Mouse (Mus musculus) left cerebral cortex, adult 11 months (tissue): Measurements from ENCODE around the gene Ahrr.
A peak's percentile ranks its signal among the peaks of the same experiment; 100 is the strongest.

ENCODE experiments used
- DNase-seq: peaks from one replicate; pipeline ENCODE4 v3.0.0; 2022; ENCODE audit warnings: low spot score

The Ahrr gene

GRCm38 (mm10) chr13:74245214-74245898 is 46.8 kb downstream of the Ahrr start:
- peak; percentile 21 for DNase-seq

- DNase-seq, result no peak
These were observed 54.6 kb downstream of the Ahrr start for GRCm38 (mm10) chr13:74237574-74237973.

GRCm38 (mm10) chr13:74220659-74221058 is 71.5 kb downstream of the Ahrr start:
- DNase-seq, result no peak

GRCm38 (mm10) chr13:74218441-74218840 is 73.7 kb downstream of the Ahrr start:
- DNase-seq, result no peak

GRCm38 (mm10) chr13:74208986-74209345 is 83.2 kb downstream of the Ahrr start:
- DNase-seq, result peak; percentile 6

- DNase-seq, result peak; percentile 82
These were observed 83.7 kb downstream of the Ahrr start, which contains the start of gene Exoc3 for GRCm38 (mm10) chr13:74208317-74208985. TSS of gene Exoc3 (minus strand) at chr13:74208732.

- no peak for DNase-seq
These were observed 95.7 kb downstream of the Ahrr start for GRCm38 (mm10) chr13:74196451-74196850.

GRCm38 (mm10) chr13:74192613-74193012 is 99.5 kb downstream of the Ahrr start:
- no peak for DNase-seq

GRCm38 (mm10) chr13:74183011-74183695 is 109.0 kb downstream of the Ahrr start:
- DNase-seq, result no peak

GRCm38 (mm10) chr13:74172036-74172435 is 120.1 kb downstream of the Ahrr start:
- no peak for DNase-seq

GRCm38 (mm10) chr13:74169446-74170164 is 122.5 kb downstream of the Ahrr start:
- DNase-seq, result no peak

GRCm38 (mm10) chr13:74167492-74167891 is 124.6 kb downstream of the Ahrr start:
- DNase-seq, result no peak

GRCm38 (mm10) chr13:74167057-74167413 is 125.1 kb downstream of the Ahrr start:
- DNase-seq, result no peak

GRCm38 (mm10) chr13:74166348-74167056 is 125.6 kb downstream of the Ahrr start:
- no peak for DNase-seq
